Mouse (Mus musculus): ENCODE results near the gene Slc9a9.

Slc9a9 gene

DNA sequence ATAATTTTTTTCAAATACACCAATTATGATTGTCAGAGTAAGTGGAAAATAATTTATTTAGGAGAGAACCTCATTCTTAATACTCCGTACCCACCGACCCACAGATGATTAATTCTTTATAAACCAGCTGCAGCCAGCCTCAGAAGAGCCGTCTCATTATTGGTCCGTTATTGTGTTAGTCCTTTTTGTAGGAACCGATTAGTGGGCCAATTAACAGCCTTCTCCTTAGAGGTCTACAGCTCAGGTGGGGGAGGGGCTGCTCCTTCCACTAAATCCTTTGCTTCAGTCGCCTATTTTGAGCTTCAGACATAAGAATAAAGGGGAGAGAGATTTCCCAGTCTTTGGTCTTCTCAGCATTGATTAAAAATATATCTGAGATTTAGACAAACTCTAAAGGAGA, 98.4 kb downstream of the Slc9a9 start:
- CTCF ChIA-PET = no interaction called here
- POLR2A ChIA-PET = no interaction called here

DNA sequence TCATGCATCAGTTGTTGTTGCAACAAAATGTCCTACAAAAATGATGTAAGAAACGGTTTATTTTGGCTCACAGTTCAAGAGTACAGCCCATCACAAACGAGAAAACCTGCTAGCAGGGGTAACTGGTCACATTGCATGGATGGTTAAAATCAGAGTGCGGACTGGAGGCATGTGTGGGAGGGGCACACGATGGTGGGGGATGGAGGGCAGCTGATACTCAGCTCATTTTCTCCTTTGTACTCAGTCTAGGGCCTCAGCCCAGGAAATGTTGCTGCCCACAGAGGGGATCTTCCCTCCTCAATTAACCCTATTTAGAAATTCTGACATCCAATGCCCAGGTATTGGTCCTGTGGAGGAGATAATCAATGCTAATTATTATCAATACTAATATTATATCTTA, 98.8 kb downstream of the Slc9a9 start:
- CTCF ChIA-PET = no interaction called here
- POLR2A ChIA-PET = no interaction called here

- ChIA-PET POLR2A (no interaction called here), CTCF (no interaction called here)
Observed at GRCm38 (mm10) chr9:94773357-94773756, 103.6 kb downstream of the Slc9a9 start.

DNA sequence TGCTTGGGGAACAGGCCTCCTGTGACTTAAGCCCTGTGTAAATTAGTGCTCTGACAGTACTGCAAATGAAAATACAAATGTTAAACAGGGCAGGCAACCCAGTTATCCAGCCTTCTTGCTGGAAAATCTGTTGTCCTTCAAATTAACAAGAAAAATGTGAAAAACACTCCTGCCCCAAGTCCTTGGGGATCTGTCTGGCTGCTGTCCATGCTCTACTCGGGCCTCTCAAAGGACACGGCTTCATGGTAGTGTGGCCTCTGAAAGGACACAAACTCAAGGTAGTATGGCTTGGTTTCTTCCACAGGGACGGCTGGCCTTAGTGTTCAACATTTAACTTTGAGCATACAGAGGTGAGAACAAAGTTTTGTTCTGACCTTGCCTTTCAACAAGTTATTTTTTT, 118.6 kb downstream of the Slc9a9 start:
- POLR2A ChIA-PET = no interaction called here
- CTCF ChIA-PET = no interaction called here

DNA sequence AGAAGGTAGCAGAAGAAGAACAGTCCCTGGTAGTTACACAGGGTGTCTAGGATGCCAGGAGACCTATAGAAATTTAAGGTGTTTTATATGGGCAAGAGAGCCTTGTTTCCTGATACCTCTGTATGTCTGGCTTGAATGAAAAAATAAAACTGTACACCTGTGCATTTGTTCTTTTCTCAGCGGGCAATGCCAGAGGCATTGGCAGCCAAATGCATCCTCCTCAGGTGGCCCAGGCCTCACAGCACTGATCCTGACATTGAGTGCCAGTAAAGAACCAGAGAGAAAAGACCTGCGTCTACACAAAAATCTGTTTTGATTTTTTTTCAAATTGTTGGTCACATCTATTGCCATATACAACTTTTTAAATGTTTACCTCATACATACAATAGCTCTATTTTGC, 121.3 kb downstream of the Slc9a9 start:
- CTCF ChIA-PET = no interaction called here

GRCm38 (mm10) chr9:94803073-94803472, 133.4 kb downstream of the Slc9a9 start:
- POLR2A ChIA-PET = no interaction called here
- CTCF ChIA-PET = no interaction called here

More for the DNA sequence above, 121.3 kb downstream of the Slc9a9 start:
- POLR2A ChIA-PET = no interaction called here

- ChIA-PET CTCF (no interaction called here), POLR2A (no interaction called here)
Observed at GRCm38 (mm10) chr9:94805506-94805905, 135.8 kb downstream of the Slc9a9 start.

GRCm38 (mm10) chr9:94815518-94815917, 145.8 kb downstream of the Slc9a9 start:
- ChIA-PET CTCF (no interaction called here), POLR2A (interaction anchor here in 1 of 4 experiments (0.5 kb wide), 1 partner anchor 258 kb away, joined by 3 read pairs; no protein-coding TSS in a partner anchor)

DNA sequence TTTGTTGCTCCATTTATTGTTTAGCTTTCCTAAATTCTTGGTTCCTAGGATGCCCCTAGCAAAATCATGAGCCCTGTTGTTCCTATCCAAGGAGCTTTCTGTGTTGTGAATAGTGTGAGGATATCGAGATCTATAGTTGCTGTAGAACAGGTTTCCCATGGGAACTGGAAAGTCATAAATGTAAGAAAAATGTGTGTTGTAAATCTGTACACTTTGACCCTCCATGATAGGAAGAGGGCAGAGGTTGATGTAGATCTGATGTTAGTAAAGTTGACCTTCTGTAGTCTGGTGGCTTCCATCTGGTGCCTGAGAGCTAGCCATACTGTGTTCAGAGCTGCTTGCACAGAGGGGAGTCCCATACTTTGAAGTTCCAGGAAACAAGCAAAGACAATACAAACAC, 151.6 kb downstream of the Slc9a9 start:
- CTCF ChIA-PET = no interaction called here

GRCm38 (mm10) chr9:94833836-94834235, 164.1 kb downstream of the Slc9a9 start:
- ChIA-PET CTCF (no interaction called here), POLR2A (no interaction called here)

More for the DNA sequence above, 151.6 kb downstream of the Slc9a9 start:
- POLR2A ChIA-PET = no interaction called here

- ChIA-PET POLR2A (no interaction called here), CTCF (no interaction called here)
Observed at GRCm38 (mm10) chr9:94837384-94837783, 167.7 kb downstream of the Slc9a9 start.

- POLR2A ChIA-PET = no interaction called here
- CTCF ChIA-PET = no interaction called here
Observed at GRCm38 (mm10) chr9:94838479-94839031, 168.8 kb downstream of the Slc9a9 start.

- CTCF ChIA-PET = no interaction called here
- POLR2A ChIA-PET = no interaction called here
Observed at GRCm38 (mm10) chr9:94839204-94839603, 169.5 kb downstream of the Slc9a9 start.

GRCm38 (mm10) chr9:94840398-94840797, 170.7 kb downstream of the Slc9a9 start:
- POLR2A ChIA-PET = no interaction called here
- CTCF ChIA-PET = no interaction called here

- POLR2A ChIA-PET = no interaction called here
- CTCF ChIA-PET = no interaction called here
Observed at GRCm38 (mm10) chr9:94840972-94841371, 171.3 kb downstream of the Slc9a9 start.

DNA sequence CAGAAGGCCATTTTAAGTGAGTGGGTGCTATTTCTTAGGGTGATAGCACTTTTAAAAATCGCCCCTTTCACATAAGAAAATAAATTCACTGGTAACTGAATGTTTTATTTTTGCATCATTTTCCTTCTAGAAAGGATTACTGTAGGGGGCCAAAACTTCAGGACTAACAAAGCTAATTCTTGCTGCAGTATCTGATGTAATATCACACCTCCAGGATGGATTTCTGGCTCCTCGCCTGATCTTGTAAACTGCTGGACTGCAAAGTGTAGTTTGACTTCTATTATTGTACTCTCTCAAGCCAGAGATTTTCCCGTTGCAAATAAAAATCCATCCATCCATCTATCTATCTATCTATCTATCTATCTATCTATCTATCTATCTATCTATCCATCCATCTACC, 174.5 kb downstream of the Slc9a9 start:
- CTCF ChIA-PET = no interaction called here
- POLR2A ChIA-PET = no interaction called here

GRCm38 (mm10) chr9:94847624-94848023, 177.9 kb downstream of the Slc9a9 start:
- ChIA-PET CTCF (no interaction called here), POLR2A (no interaction called here)

DNA sequence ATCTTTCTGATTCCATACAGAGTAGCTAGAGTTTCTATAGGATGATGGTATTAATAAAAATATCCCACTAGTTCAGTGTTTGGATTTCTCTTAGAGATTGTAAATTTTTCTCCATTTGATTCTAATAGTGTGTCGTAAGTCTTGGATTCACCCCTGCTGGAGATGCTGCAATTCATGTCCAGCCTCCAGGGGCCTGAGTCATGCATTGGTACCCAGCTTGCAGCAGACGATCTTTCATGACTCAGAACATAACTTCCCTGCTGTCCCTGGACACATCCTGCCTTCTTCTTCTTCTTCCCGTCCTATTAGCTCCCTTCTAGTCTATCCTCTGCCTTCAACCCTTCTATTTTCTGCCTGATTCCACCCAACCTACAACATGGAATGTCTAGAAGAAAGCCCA, 181.8 kb downstream of the Slc9a9 start:
- POLR2A ChIA-PET = no interaction called here
- CTCF ChIA-PET = no interaction called here

DNA sequence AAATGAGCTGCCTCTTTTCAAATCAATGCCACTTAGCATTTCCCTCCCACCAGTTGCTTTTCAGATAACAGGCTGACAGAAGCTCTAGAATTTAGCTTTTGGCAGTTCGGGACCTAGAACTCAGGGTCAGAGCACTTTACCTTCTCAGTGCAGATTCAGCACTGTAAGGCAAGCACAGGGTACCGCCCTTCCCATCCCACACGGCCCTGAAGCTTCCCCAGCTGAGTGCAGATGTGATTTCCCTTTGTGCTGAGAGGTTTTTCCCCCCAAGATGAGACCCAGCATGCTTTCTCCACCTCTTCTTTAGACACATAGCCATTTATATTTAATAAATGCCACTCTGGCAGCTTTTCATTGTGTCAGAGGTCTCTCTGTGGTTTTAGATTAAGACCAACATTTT, 186.4 kb downstream of the Slc9a9 start:
- ChIA-PET CTCF (no interaction called here), POLR2A (no interaction called here)

DNA sequence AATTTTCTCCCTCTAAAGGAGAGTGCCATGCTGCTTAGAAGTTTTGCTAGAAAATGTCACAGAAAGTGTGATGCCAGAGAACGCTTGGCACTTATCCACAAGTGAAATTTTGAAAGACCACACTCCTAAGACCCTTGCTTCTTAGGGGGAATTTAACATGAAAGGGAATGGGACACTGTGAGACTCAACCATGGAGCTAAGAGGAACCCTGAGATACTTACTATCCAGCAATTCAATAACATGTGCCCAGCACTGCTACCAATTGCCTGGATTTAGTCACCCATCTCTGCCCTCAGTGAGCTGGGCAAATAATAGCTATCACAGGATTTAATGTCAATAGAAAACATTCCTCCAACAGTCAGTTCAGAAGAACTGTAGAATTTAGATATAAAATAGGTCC, 198.8 kb downstream of the Slc9a9 start:
- CTCF ChIA-PET = no interaction called here
- POLR2A ChIA-PET = no interaction called here

DNA sequence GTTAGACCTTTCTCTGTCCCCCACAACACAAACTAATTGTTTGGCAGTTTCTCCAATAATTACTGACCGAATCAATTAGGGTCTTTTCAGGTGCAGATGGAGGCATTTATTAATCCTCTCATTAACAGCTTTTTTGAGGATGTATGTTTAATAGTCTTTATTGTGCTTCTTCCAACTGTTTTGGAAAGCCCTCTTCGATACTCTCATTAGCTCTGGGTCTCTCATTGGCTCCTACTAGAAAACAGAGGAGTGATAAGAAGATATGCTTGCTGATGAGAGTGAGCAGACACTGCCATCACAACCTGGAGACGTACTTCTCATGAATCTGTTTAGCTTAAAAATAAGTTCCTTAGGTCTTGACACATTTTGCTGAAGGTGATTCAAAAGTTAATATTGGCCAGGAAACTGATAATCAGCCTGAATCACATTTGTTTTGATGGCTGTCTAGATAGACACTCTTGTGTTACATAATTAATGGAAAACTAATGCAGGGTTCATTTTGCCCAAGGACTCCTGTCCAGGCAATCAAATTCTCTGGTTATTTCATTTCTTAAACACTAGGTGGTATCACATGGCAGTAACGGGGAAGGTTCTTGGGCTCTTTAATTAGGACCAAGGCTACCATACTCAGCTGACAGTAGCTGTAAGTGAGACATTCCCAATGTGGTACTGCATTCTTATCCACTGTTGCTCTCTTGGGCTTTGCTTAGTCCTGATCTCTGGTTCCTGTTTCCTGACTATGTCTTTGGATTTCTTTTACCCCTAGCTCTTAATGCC, 199.5 kb downstream of the Slc9a9 start:
- POLR2A ChIA-PET = no interaction called here
- CTCF ChIA-PET = no interaction called here

GRCm38 (mm10) chr9:94882517-94882916, 212.8 kb downstream of the Slc9a9 start:
- POLR2A ChIA-PET = no interaction called here
- CTCF ChIA-PET = no interaction called here

Data from embryonic stem cell, embryonic (primary cell).